Mouse (Mus musculus) heart, embryonic 13.5 days (tissue): ENCODE measurements at regions not wholly inside any gene's neighbourhood (a gene's known extent, or its start where the extent isn't known, plus 50 kb on each side); places are given as distances from the start of the nearest gene placed in this dataset.

ENCODE experiments used
- ATAC-seq: fragments of 200-750 bp; cut with Nextera tagmentation; 2 replicates; pipeline ENCODE4 v1.8.0; 2017; ENCODE audit warnings: moderate TSS enrichment; ENCODE audit not compliant: insufficient number of reproducible peaks, low FRiP score, low TSS enrichment; ENCODE audit errors: extremely low read depth
- H3K27ac ChIP-seq: fragments of 300-500 bp; sonication (generic); replicated peaks from 2 replicates; pipeline ENCODE4 v1.5.1; 2015; ENCODE audit warnings: moderate library complexity, mild to moderate bottlenecking, inconsistent platforms
- H3K27me3 ChIP-seq: fragments of 300-500 bp; sonication (generic); replicated peaks from 2 replicates; pipeline ENCODE4 v1.6.1; 2015; ENCODE audit warnings: mild to moderate bottlenecking, inconsistent platforms
- H3K36me3 ChIP-seq: fragments of 300-500 bp; sonication (generic); 2 replicates; pipeline ENCODE4 v1.6.1; 2015; ENCODE audit warnings: mild to moderate bottlenecking, inconsistent platforms
- H3K4me1 ChIP-seq: fragments of 300-500 bp; sonication (generic); 2 replicates; pipeline ENCODE4 v1.6.1; 2015; ENCODE audit warnings: inconsistent platforms
- H3K4me2 ChIP-seq: fragments of 300-500 bp; sonication (generic); 2 replicates; pipeline ENCODE4 v1.6.1; 2015; ENCODE audit warnings: inconsistent platforms, mild to moderate bottlenecking, moderate library complexity
- H3K4me3 ChIP-seq: fragments of 300-500 bp; sonication (generic); 2 replicates; pipeline ENCODE4 v1.5.1; 2015; ENCODE audit warnings: moderate library complexity, mild to moderate bottlenecking, inconsistent platforms
- H3K9ac ChIP-seq: fragments of 300-500 bp; sonication (generic); 2 replicates; pipeline ENCODE4 v1.6.1; 2015; ENCODE audit warnings: inconsistent platforms, mild to moderate bottlenecking, moderate library complexity
- H3K9me3 ChIP-seq: fragments of 300-500 bp; sonication (generic); 2 replicates; pipeline ENCODE4 v1.6.1; 2016; ENCODE audit warnings: inconsistent platforms
- WGBS: fragments of 180-500 bp; shearing (Covaris S2); methylation state at CpG from one replicate; pipeline ENCODE4 v1.1.7; 2015; ENCODE audit warnings: mixed read lengths; 5-methylcytosine and 5-hydroxymethylcytosine counted together

GRCm38 (mm10) chr6:81586441-81587117, 336.9 kb upstream of the Gcfc2 start:
- Histone ChIP-seq H3K9me3 (no peaks in the 10 kb centered on the region), H3K4me2 (no peak overlapping the region), H3K27ac (no peak overlapping the region), H3K36me3 (no peaks in the 10 kb centered on the region), H3K27me3 (no peaks in the 10 kb centered on the region), H3K4me3 (no peak overlapping the region), H3K9ac (no peak overlapping the region), H3K4me1 (no peaks in the 10 kb centered on the region)
- WGBS: 71% methylated on average over 1 of the region's 1 CpGs
- no peak for ATAC-seq

DNA sequence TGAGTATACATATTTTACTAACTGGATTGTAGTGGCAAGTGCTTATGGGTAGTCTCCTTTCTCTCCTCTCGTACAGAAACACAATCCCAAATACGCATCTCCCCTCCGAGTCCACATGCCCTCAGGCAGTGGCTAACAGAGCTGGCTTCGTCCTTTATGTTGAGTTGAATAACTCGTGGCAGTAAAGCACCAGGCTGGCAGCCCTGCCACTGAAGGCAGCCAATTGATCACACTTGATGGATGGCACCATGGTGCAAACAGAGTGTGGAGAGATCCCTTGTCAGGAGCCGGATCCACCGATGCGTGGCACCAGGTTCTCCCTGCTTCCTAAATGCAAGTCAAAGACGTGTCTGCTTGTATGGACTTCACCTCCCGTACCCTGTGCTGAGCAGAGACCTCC, 333.7 kb upstream of the Gcfc2 start:
- Histone ChIP-seq H3K4me3 (no peak overlapping the region), H3K27ac (no peak overlapping the region), H3K9ac (no peak overlapping the region), H3K4me2 (no peak overlapping the region), H3K27me3 (no peaks in the 10 kb centered on the region), H3K4me1 (no peaks in the 10 kb centered on the region), H3K9me3 (no peaks in the 10 kb centered on the region), H3K36me3 (no peaks in the 10 kb centered on the region)
- 81% methylated on average over 10 of the region's 10 CpGs for WGBS
- ATAC-seq: no peak

- H3K9me3 ChIP-seq: no peaks in the 10 kb centered on the region
- H3K27ac ChIP-seq: no peak overlapping the region
- no peak for ATAC-seq
- no peaks in the 10 kb centered on the region for H3K36me3 ChIP-seq
- H3K27me3 ChIP-seq: no peaks in the 10 kb centered on the region
- no peaks in the 10 kb centered on the region for H3K4me1 ChIP-seq
- H3K4me3 ChIP-seq: no peak overlapping the region
- H3K4me2 ChIP-seq: no peak overlapping the region
- WGBS: 82% methylated on average over 2 of the region's 2 CpGs
- H3K9ac ChIP-seq: no peak overlapping the region
Observed at GRCm38 (mm10) chr6:81595926-81596325, 327.5 kb upstream of the Gcfc2 start.

DNA sequence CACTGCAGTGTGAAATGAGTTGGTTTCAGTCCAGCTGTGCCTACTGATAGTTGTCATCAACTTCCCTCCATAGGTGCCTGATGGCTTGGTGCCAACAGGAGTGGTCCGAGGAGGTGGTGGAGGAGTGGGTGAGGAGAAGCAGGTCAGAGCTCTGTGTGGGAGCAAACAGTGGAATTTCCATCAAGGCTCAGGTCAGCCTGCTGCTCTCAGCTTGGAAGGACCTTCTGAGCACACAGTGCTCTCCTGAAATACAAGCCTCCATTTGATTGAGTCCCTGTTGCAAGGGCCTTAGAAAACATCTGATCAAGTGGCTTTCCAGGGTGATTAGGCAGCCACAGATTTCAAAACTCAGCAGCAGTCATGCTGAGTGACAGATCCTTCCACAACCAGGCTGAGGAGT, 314.8 kb upstream of the Gcfc2 start:
- Histone ChIP-seq H3K9ac (no peak overlapping the region), H3K27me3 (no peaks in the 10 kb centered on the region), H3K4me1 (peaks cover 13% of the 10 kb centered on the region), H3K4me2 (no peak overlapping the region), H3K9me3 (no peaks in the 10 kb centered on the region), H3K27ac (no peak overlapping the region), H3K36me3 (no peaks in the 10 kb centered on the region), H3K4me3 (no peak overlapping the region)
- ATAC-seq: no peak
- 17% methylated on average over 1 of the region's 1 CpGs for WGBS

DNA sequence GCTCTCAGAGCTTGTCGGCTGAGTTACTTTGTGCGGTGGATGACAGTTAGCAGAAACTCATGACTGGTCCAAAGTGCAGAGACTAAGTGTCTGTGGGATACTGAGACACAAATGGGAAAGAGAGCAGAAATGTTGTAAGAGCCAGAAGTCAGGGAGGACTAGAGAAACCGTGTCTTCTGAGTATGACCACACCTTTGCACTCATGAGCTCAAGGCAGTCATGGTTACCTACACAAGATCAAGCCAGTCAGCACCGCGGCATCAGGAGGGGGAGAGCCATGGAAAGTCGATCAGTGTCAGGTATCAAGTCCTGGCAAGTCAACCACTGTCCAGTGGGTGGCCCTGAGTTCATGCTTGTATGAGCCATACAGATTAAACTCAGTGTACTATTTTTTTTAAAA, 311.5 kb upstream of the Gcfc2 start:
- Histone ChIP-seq H3K27me3 (no peaks in the 10 kb centered on the region), H3K4me3 (no peak overlapping the region), H3K36me3 (no peaks in the 10 kb centered on the region), H3K4me2 (no peak overlapping the region), H3K4me1 (peaks cover 13% of the 10 kb centered on the region), H3K9me3 (no peaks in the 10 kb centered on the region), H3K27ac (no peak overlapping the region), H3K9ac (no peak overlapping the region)
- 77% methylated on average over 6 of the region's 6 CpGs for WGBS
- ATAC-seq: no peak

- H3K36me3 ChIP-seq: no peaks in the 10 kb centered on the region
- H3K4me1 ChIP-seq: no peaks in the 10 kb centered on the region
- H3K27ac ChIP-seq: no peak overlapping the region
- ATAC-seq: no peak
- WGBS: 59% methylated on average over 2 of the region's 2 CpGs
- H3K4me2 ChIP-seq: no peak overlapping the region
- no peak overlapping the region for H3K4me3 ChIP-seq
- no peaks in the 10 kb centered on the region for H3K9me3 ChIP-seq
- no peaks in the 10 kb centered on the region for H3K27me3 ChIP-seq
- H3K9ac ChIP-seq: no peak overlapping the region
Observed at GRCm38 (mm10) chr6:81618018-81618417, 305.5 kb upstream of the Gcfc2 start.

- Histone ChIP-seq H3K4me1 (no peaks in the 10 kb centered on the region), H3K27ac (no peak overlapping the region), H3K9ac (no peak overlapping the region), H3K27me3 (no peaks in the 10 kb centered on the region), H3K4me2 (no peak overlapping the region), H3K4me3 (no peak overlapping the region), H3K9me3 (no peaks in the 10 kb centered on the region), H3K36me3 (no peaks in the 10 kb centered on the region)
- 79% methylated on average over 4 of the region's 4 CpGs for WGBS
- no peak for ATAC-seq
Observed at GRCm38 (mm10) chr6:81621028-81621427, 302.4 kb upstream of the Gcfc2 start.

GRCm38 (mm10) chr6:81622714-81623113, 300.8 kb upstream of the Gcfc2 start:
- no peak for ATAC-seq
- no peaks in the 10 kb centered on the region for H3K36me3 ChIP-seq
- no peak overlapping the region for H3K4me3 ChIP-seq
- H3K9ac ChIP-seq: no peak overlapping the region
- WGBS: 44% methylated on average over 5 of the region's 5 CpGs
- no peak overlapping the region for H3K4me2 ChIP-seq
- no peaks in the 10 kb centered on the region for H3K4me1 ChIP-seq
- H3K27ac ChIP-seq: no peak overlapping the region
- H3K9me3 ChIP-seq: no peaks in the 10 kb centered on the region
- H3K27me3 ChIP-seq: no peaks in the 10 kb centered on the region

- Histone ChIP-seq H3K27me3 (no peaks in the 10 kb centered on the region), H3K9ac (no peak overlapping the region), H3K4me2 (no peak overlapping the region), H3K4me3 (no peak overlapping the region), H3K36me3 (no peaks in the 10 kb centered on the region), H3K27ac (no peak overlapping the region), H3K9me3 (no peaks in the 10 kb centered on the region), H3K4me1 (no peaks in the 10 kb centered on the region)
- ATAC-seq: no peak
- WGBS: 77% methylated on average over 5 of the region's 5 CpGs
Observed at GRCm38 (mm10) chr6:81625016-81625415, 298.5 kb upstream of the Gcfc2 start.

- Histone ChIP-seq H3K36me3 (no peaks in the 10 kb centered on the region), H3K4me2 (no peak overlapping the region), H3K27me3 (no peaks in the 10 kb centered on the region), H3K4me3 (no peak overlapping the region), H3K9ac (no peak overlapping the region), H3K27ac (no peak overlapping the region), H3K4me1 (no peaks in the 10 kb centered on the region), H3K9me3 (no peaks in the 10 kb centered on the region)
- no peak for ATAC-seq
- WGBS: 61% methylated on average over 3 of the region's 3 CpGs
Observed at GRCm38 (mm10) chr6:81633586-81633985, 289.9 kb upstream of the Gcfc2 start.

DNA sequence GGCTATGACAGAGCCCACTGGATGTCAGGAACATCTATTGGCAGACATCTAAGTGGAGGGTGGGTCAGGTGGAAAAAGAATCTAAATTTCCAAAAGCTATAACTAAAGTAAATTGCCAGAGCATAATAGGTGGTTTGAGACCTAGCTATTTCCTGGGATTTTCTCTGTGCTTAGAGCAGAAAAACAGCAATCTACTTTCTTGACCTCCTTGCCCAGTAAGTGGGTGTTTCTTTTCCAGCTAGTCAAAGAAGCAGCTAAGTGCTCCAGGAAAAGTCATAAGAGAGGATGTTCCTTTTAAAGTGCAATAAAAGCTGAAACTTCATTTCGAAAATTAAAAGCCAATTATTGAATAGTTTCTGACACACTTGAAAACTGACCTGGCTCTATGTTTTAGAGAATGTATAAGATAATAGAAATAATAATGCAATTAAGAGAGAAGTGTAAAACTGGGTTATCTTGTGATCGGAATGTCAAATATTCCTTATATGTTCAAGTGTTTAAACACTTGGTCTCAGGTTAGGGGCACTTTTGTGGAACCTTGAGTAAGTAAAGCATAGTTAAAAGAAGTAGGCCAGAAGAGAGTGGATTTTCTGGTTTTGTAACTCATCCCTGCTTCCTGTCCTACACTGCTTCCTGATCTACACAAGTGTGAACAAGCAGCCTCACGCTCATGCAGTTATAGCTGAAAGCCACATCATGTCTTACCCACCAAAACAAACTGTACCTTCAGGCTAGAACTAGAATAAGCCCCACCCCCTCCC, 275.7 kb upstream of the Gcfc2 start:
- WGBS: 75% methylated on average over 3 of the region's 3 CpGs

DNA sequence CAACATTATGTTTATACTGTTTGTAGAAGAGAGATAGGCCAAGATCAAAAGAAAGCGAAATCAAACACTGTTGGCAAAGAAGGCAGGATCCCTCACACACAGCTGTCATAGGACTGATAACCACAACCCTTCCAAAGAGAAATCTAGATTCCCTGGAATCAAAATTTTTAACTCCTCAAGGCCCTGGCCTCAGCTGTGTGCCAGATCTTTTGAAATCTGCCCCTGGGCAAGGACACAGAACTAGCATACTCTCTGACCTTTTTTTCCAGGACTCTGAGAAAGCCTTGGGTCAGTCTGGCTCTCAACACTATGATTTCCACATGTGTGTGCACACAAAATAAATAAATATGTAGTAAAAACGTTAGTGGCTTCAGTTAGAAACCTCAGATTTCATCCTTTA, 271.6 kb upstream of the Gcfc2 start:
- Histone ChIP-seq H3K9me3 (no peaks in the 10 kb centered on the region), H3K4me2 (no peak overlapping the region), H3K9ac (no peak overlapping the region), H3K27ac (no peak overlapping the region), H3K27me3 (no peaks in the 10 kb centered on the region), H3K4me1 (no peaks in the 10 kb centered on the region), H3K36me3 (no peaks in the 10 kb centered on the region), H3K4me3 (no peak overlapping the region)
- WGBS: 51% methylated on average over 2 of the region's 2 CpGs
- ATAC-seq: no peak

More for the DNA sequence above, 275.7 kb upstream of the Gcfc2 start:
- H3K36me3 ChIP-seq: no peaks in the 10 kb centered on the region
- H3K27me3 ChIP-seq: no peaks in the 10 kb centered on the region
- no peak overlapping the region for H3K4me3 ChIP-seq
- H3K27ac ChIP-seq: no peak overlapping the region
- H3K9me3 ChIP-seq: 0 out of 2 replicates have a peak, but pooled peaks cover 2% of the 10 kb centered on the region
- ATAC-seq: no peak
- no peaks in the 10 kb centered on the region for H3K4me1 ChIP-seq
- no peak overlapping the region for H3K9ac ChIP-seq
- no peak overlapping the region for H3K4me2 ChIP-seq
